Mouse (Mus musculus): ENCODE results near the gene Exoc3. TPM values are rescaled to one million over a fixed set of nuclear protein-coding genes. Genes with fewer than 3 reads are reported as not detected.
A peak's percentile ranks its signal among the peaks of the same experiment; 100 is the strongest.

The Exoc3 gene
- total and polyA plus RNA-seq, 2 experiments from 2014 or later: 79.5 to 111 TPM

GRCm38 (mm10) chr13:74167057-74167413, 41.5 kb downstream of the Exoc3 start:
- peak; percentile 56 for ATAC-seq
- 14% methylated on average over 9 of the region's 9 CpGs for WGBS

GRCm38 (mm10) chr13:74166348-74167056, 42.0 kb downstream of the Exoc3 start:
- H3K27me3 ChIP-seq (ENCODE audit: insufficient read depth, low read length): no peaks in the 10 kb centered on the region
- H3K27ac ChIP-seq: no peak overlapping the region
- peak overlapping the region; percentile 51 for H3K9ac ChIP-seq (replicated peaks; ENCODE audit: low read length)
- peaks cover 18% of the 10 kb centered on the region for H3K36me3 ChIP-seq (ENCODE audit: insufficient read depth, low read length)
- no peaks in the 10 kb centered on the region for H3K4me1 ChIP-seq (ENCODE audit: insufficient read depth, low read length)
- no peaks in the 10 kb centered on the region for H3K9me3 ChIP-seq (ENCODE audit: low read length)
- TF ChIP-seq CTCF (IDR thresholded peaks at IDR 0.05; ENCODE audit: low read depth): no peak
- WGBS: 8% methylated on average over 19 of the region's 19 CpGs
- peak; percentile 77 for ATAC-seq
- peak overlapping the region; percentile 41 for H3K4me3 ChIP-seq (ENCODE audit: low read length)
- H3K4me2 ChIP-seq (ENCODE audit: low read depth, low read length): peak overlapping the region; percentile 72
- DNase-seq (ENCODE audit: low spot score): peak; percentile 53

More at GRCm38 (mm10) chr13:74167057-74167413, 41.5 kb downstream of the Exoc3 start:
- Histone ChIP-seq H3K27ac (no peak overlapping the region), H3K9ac (replicated peaks; ENCODE audit: low read length) (peak overlapping the region; percentile 51), H3K36me3 (ENCODE audit: insufficient read depth, low read length) (peaks cover 18% of the 10 kb centered on the region), H3K4me1 (ENCODE audit: insufficient read depth, low read length) (no peaks in the 10 kb centered on the region), H3K27me3 (ENCODE audit: insufficient read depth, low read length) (no peaks in the 10 kb centered on the region), H3K9me3 (ENCODE audit: low read length) (no peaks in the 10 kb centered on the region), H3K4me3 (ENCODE audit: low read length) (peak overlapping the region; percentile 41), H3K4me2 (ENCODE audit: low read depth, low read length) (peak overlapping the region; percentile 72)
- no peak for TF ChIP-seq CTCF (IDR thresholded peaks at IDR 0.05; ENCODE audit: low read depth)
- peak; percentile 32 for DNase-seq (ENCODE audit: low spot score)

- Histone ChIP-seq H3K4me2 (ENCODE audit: low read depth, low read length) (no peak overlapping the region), H3K4me3 (ENCODE audit: low read length) (no peak overlapping the region), H3K36me3 (ENCODE audit: insufficient read depth, low read length) (no peaks in the 10 kb centered on the region), H3K9ac (replicated peaks; ENCODE audit: low read length) (no peak overlapping the region), H3K27ac (no peak overlapping the region), H3K27me3 (ENCODE audit: insufficient read depth, low read length) (no peaks in the 10 kb centered on the region), H3K9me3 (ENCODE audit: low read length) (no peaks in the 10 kb centered on the region), H3K4me1 (ENCODE audit: insufficient read depth, low read length) (no peaks in the 10 kb centered on the region)
- DNase-seq (ENCODE audit: low spot score) (no peak), ATAC-seq (no peak)
- TF ChIP-seq CTCF (IDR thresholded peaks at IDR 0.05; ENCODE audit: low read depth): no peak
- WGBS: 74% methylated on average over 2 of the region's 2 CpGs
Measured at GRCm38 (mm10) chr13:74147327-74147726, 61.2 kb downstream of the Exoc3 start.

DNA sequence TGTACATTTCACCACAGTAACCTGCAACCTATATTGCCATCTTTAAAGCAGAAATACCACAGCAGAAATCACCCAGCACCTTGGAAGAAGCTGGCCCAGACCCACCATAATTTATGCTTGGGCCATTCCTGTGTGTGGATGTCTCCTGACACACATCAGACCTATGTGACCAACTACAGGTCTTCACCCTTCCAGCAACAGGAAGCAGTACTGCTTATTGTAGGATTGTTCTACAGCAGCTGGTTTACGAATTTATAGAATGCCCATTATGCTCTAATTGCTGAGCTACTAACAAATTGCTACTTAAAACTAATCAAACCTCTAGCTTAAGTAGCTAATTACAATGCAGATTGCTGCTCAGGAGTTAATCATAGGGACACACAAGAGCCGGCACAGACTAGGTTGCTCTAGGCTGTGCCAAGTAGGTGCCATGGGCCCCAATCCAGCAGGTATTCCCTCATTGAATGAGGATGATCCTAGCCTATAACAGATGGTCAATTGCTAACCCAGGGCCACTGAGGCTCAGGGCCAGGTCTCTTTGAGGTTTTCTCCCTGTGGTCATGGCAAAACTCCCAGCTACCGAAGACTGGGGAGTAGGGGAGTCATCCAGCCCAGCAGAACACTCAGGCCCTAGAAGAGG, 62.4 kb downstream of the Exoc3 start:
- WGBS: 67% methylated on average over 3 of the region's 3 CpGs
- peak; percentile 74; the same call in 1 of the 2 replicates for ATAC-seq
- H3K27me3 ChIP-seq (ENCODE audit: insufficient read depth, low read length): no peaks in the 10 kb centered on the region
- no peak overlapping the region for H3K9ac ChIP-seq (replicated peaks; ENCODE audit: low read length)
- no peaks in the 10 kb centered on the region for H3K4me1 ChIP-seq (ENCODE audit: insufficient read depth, low read length)
- no peak overlapping the region for H3K4me2 ChIP-seq (ENCODE audit: low read depth, low read length)
- DNase-seq (ENCODE audit: low spot score): peak; percentile 12
- no peaks in the 10 kb centered on the region for H3K9me3 ChIP-seq (ENCODE audit: low read length)
- TF ChIP-seq CTCF (IDR thresholded peaks at IDR 0.05; ENCODE audit: low read depth): no peak
- no peaks in the 10 kb centered on the region for H3K36me3 ChIP-seq (ENCODE audit: insufficient read depth, low read length)
- H3K4me3 ChIP-seq (ENCODE audit: low read length): no peak overlapping the region
- H3K27ac ChIP-seq: no peak overlapping the region

- Histone ChIP-seq H3K27me3 (ENCODE audit: insufficient read depth, low read length) (no peaks in the 10 kb centered on the region), H3K36me3 (ENCODE audit: insufficient read depth, low read length) (no peaks in the 10 kb centered on the region), H3K9me3 (ENCODE audit: low read length) (no peaks in the 10 kb centered on the region), H3K4me2 (ENCODE audit: low read depth, low read length) (no peak overlapping the region), H3K27ac (no peak overlapping the region), H3K4me3 (ENCODE audit: low read length) (no peak overlapping the region), H3K4me1 (ENCODE audit: insufficient read depth, low read length) (no peaks in the 10 kb centered on the region), H3K9ac (replicated peaks; ENCODE audit: low read length) (no peak overlapping the region)
- no peak for ATAC-seq
- no peak for DNase-seq (ENCODE audit: low spot score)
- no peak for TF ChIP-seq CTCF (IDR thresholded peaks at IDR 0.05; ENCODE audit: low read depth)
- WGBS: 82% methylated on average over 7 of the region's 7 CpGs
Measured at GRCm38 (mm10) chr13:74144120-74144884, 64.2 kb downstream of the Exoc3 start.

DNA sequence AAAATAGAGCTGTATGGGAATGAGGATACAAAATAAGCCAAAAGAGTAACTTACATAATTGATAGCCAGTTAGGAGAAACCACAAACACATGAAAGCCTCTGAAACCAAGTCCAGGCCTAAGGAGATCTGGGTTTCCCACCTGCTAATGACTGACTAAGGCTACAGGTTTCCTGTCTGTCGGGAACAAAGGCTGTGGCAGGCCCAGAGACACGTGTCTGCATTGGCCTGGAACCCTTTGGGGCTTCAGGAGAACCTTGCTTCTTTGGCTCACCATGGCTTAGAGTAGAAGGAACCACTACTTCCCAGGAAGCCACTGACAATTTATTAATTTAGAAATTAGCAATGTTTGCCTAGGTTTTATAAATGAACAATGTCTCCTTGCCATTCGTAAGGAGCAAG, 65.2 kb downstream of the Exoc3 start:
- 69% methylated on average over 3 of the region's 3 CpGs for WGBS
- H3K27ac ChIP-seq: no peak overlapping the region
- no peak overlapping the region for H3K4me3 ChIP-seq (ENCODE audit: low read length)
- H3K27me3 ChIP-seq (ENCODE audit: insufficient read depth, low read length): no peaks in the 10 kb centered on the region
- H3K9me3 ChIP-seq (ENCODE audit: low read length): no peaks in the 10 kb centered on the region
- ATAC-seq (no peak), DNase-seq (ENCODE audit: low spot score) (no peak)
- H3K36me3 ChIP-seq (ENCODE audit: insufficient read depth, low read length): no peaks in the 10 kb centered on the region
- H3K9ac ChIP-seq (replicated peaks; ENCODE audit: low read length): no peak overlapping the region
- H3K4me1 ChIP-seq (ENCODE audit: insufficient read depth, low read length): no peaks in the 10 kb centered on the region
- no peak for TF ChIP-seq CTCF (IDR thresholded peaks at IDR 0.05; ENCODE audit: low read depth)
- no peak overlapping the region for H3K4me2 ChIP-seq (ENCODE audit: low read depth, low read length)

Measured in hindbrain, postnatal 0 days (tissue).